Mouse (Mus musculus) kidney, adult 2 months (tissue): ENCODE measurements around the gene Rxfp1. TPM values are rescaled to one million over a fixed set of nuclear protein-coding genes. Genes with fewer than 3 reads are reported as not detected.

Experiments
- DNase-seq: peaks from one replicate; pipeline ENCODE4 v3.0.0; 2021
- H3K27ac ChIP-seq: fragments of 200-500 bp; 2 replicates; pipeline ENCODE4 v1.5.1; 2012; ENCODE audit warnings: low read depth, low read length, control low read depth, inconsistent platforms; ENCODE audit not compliant: insufficient read depth
- H3K27me3 ChIP-seq: fragments of 200-500 bp; replicated peaks from 2 replicates; pipeline ENCODE4 v1.6.1; 2012; ENCODE audit warnings: mild to moderate bottlenecking, moderate library complexity, low read length, inconsistent platforms; ENCODE audit not compliant: control insufficient read depth, insufficient read depth
- H3K36me3 ChIP-seq: fragments of 200-500 bp; 2 replicates; pipeline ENCODE4 v1.6.1; 2012; ENCODE audit warnings: mild to moderate bottlenecking, moderate library complexity, low read length, inconsistent platforms; ENCODE audit not compliant: control insufficient read depth, insufficient read depth
- H3K4me1 ChIP-seq: fragments of 200-500 bp; 2 replicates; pipeline ENCODE4 v1.6.1; 2011; ENCODE audit warnings: low read length; ENCODE audit not compliant: control insufficient read depth, insufficient read depth
- H3K4me3 ChIP-seq: fragments of 200-500 bp; 2 replicates; pipeline ENCODE4 v1.5.1; 2011; ENCODE audit warnings: mild to moderate bottlenecking, low read depth, low read length, control low read depth; ENCODE audit not compliant: insufficient read depth
- CTCF ChIP-seq: fragments of 200-500 bp; conservative IDR thresholded peaks from 2 replicates; pipeline ENCODE4 v1.5.1; 2011; ENCODE audit warnings: low read depth, mild to moderate bottlenecking, control low read depth, low read length, moderate library complexity, mixed read lengths; ENCODE audit not compliant: insufficient read depth, insufficient read length
- POLR2A ChIP-seq: fragments of 200-500 bp; IDR thresholded peaks from one replicate; pipeline ENCODE4 v1.6.1; 2011; ENCODE audit warnings: low read depth, low read length, control low read depth
- WGBS: fragments of 180-500 bp; shearing (Covaris S2); methylation state at CpG from one replicate; pipeline ENCODE4 v1.1.7; 2018; 5-methylcytosine and 5-hydroxymethylcytosine counted together
- polyA plus RNA-seq: library from polyadenylated mRNA; depleted of rRNA; stranded (reverse); fragments of >200 nt; gene quantifications from 2 replicates; pipeline ENCODE4 v1.2.3, GENCODE M21; 2012; rRNA removed

The Rxfp1 gene
- polyA plus RNA-seq, 1 experiment: 0.09 TPM

DNA sequence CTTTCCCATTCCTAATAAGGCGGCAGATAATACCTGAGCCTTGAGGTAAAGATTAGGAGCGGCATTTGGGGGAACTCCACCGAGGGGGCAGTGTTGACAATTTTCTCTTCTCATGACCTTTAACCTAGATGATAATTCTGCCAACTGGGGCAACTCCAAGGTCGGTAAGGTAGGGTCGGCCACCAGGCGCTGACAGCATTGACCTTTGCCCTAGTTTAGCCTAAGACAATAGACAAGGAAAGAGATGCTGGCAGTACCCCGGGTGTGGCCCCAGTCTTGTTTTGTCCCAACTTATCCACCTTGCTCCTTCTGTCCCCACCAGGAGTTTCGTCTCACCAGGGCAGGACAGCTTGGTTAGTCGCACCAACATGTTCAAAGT is 109.5 kb downstream of the Rxfp1 start:
- peak; percentile 73 for DNase-seq
- no peak for TF ChIP-seq POLR2A
- no peak for TF ChIP-seq CTCF
- WGBS: under 1% methylated on average over 9 of the region's 9 CpGs
- Histone ChIP-seq H3K4me3 (peak overlapping the region; percentile 66), H3K27me3 (no peaks in the 10 kb centered on the region), H3K4me1 (peaks cover 4% of the 10 kb centered on the region), H3K27ac (peak overlapping the region; percentile 73), H3K36me3 (no peaks in the 10 kb centered on the region)

- no peaks in the 10 kb centered on the region for H3K36me3 ChIP-seq
- H3K4me1 ChIP-seq: peaks cover 4% of the 10 kb centered on the region
- peak overlapping the region; percentile 66 for H3K4me3 ChIP-seq
- H3K27ac ChIP-seq: peak overlapping the region; percentile 73
- WGBS: 7% methylated on average over 10 of the region's 10 CpGs
- DNase-seq: no peak
- TF ChIP-seq CTCF (no peak), POLR2A (no peak)
- no peaks in the 10 kb centered on the region for H3K27me3 ChIP-seq
These were observed 110.0 kb downstream of the Rxfp1 start for GRCm38 (mm10) chr3:79627484-79628181.

GRCm38 (mm10) chr3:79609886-79610285 is 127.8 kb downstream of the Rxfp1 start:
- WGBS: 59% methylated on average over 2 of the region's 2 CpGs
- H3K4me1 ChIP-seq: no peaks in the 10 kb centered on the region
- no peak overlapping the region for H3K27ac ChIP-seq
- TF ChIP-seq CTCF: no peak
- no peak for TF ChIP-seq POLR2A
- no peaks in the 10 kb centered on the region for H3K27me3 ChIP-seq
- H3K4me3 ChIP-seq: no peak overlapping the region
- no peak for DNase-seq
- peaks cover 10% of the 10 kb centered on the region for H3K36me3 ChIP-seq

DNA sequence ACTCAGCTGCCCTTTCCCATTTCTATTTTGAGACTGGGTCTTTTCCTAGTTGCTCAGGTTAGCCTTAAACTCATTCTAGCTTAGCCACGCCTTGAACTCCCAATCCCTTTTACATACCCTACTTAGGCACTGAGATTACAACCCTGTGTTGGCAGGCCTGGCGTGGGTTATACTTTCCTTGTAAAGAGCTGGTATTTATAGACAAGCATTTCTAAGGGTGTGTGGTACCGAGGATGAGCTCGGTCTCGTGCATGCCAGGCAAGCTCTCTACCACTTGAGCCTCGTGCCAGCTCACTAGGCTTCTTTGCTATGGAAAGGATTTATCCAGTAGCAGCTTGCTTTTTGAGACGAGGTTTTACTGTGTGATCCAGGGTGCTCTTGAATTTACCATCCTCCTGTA is 142.2 kb downstream of the Rxfp1 start:
- H3K36me3 ChIP-seq: peaks cover 12% of the 10 kb centered on the region
- no peak for DNase-seq
- no peak overlapping the region for H3K4me3 ChIP-seq
- H3K27ac ChIP-seq: no peak overlapping the region
- peaks cover 9% of the 10 kb centered on the region; the same call in 1 of the 2 replicates for H3K4me1 ChIP-seq
- no peak for TF ChIP-seq CTCF
- no peak for TF ChIP-seq POLR2A
- WGBS: 92% methylated on average over 7 of the region's 7 CpGs
- H3K27me3 ChIP-seq: no peaks in the 10 kb centered on the region

DNA sequence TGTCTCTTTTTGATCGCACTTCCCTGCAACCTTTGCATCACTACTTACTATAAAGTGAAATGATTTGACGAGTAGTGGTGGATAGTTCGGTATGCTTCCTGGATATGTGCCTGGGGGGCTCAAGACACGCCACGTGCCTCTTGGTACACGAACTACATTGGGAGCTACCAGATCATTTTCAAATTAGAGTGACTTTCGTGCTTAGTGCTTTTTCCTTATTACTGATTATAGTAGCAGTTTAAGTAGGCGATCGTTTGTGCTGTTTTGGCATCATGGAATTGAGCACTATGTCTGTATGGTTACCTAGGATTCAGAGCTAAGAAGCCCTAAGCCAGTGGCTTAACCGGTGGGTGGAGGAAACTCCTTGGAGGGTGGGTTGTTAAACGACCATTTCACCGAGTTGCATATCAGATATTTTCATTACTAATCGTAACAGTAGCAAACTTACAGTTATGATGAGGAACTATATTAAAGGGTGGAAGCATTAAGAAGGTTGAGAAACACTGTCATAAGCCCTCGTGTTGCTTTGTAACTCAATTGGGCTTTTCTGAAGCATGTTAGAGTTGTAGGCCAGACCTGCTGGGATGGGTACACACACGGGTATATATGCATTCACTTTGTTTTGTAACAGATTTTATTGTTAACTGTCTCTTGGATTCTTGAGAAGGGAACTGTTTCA is 145.7 kb downstream of the Rxfp1 start:
- no peak for DNase-seq
- 2% methylated on average over 15 of the region's 15 CpGs for WGBS

More for the DNA sequence above, 145.7 kb downstream of the Rxfp1 start:
- Histone ChIP-seq H3K4me3 (peak overlapping the region; percentile 99), H3K27ac (peak overlapping the region; percentile 78), H3K4me1 (peaks cover 11% of the 10 kb centered on the region; the same call in 1 of the 2 replicates), H3K36me3 (peaks cover 8% of the 10 kb centered on the region), H3K27me3 (no peaks in the 10 kb centered on the region)
- TF ChIP-seq POLR2A (no peak), CTCF (no peak)

Other genes with a start within 250 kb of the Rxfp1 start
- gene Fnip2, start 170.1 kb downstream of the Rxfp1 start, polyA plus RNA-seq: 18.9 and 20.0 TPM in 2 replicates
- gene Ppid, start 146.5 kb downstream of the Rxfp1 start, polyA plus RNA-seq: 6.4 and 9.6 TPM in 2 replicates
- gene 4930579G24Rik, start 108.8 kb downstream of the Rxfp1 start, polyA plus RNA-seq: 1.1 and 1.2 TPM in 2 replicates
- 277 and 354 TPM in 2 replicates for gene Etfdh, start 108.4 kb downstream of the Rxfp1 start, polyA plus RNA-seq
- 7.1 and 7.4 TPM in 2 replicates for gene Tmem144, start 114.9 kb upstream of the Rxfp1 start, polyA plus RNA-seq
- 2.1 and 2.4 TPM in 2 replicates for gene Fam198b, start 146.7 kb upstream of the Rxfp1 start, polyA plus RNA-seq